Mouse (Mus musculus): ENCODE results near the gene Syt5. TPM values are rescaled to one million over a fixed set of nuclear protein-coding genes. Genes with fewer than 3 reads are reported as not detected.
"Not testable (repeated sequence)": the region's sequence is repeated elsewhere in the genome, so short reads cannot be mapped to it uniquely, and the experiment has no call there.

Gene Syt5
- polyA plus RNA-seq, 1 experiment, result 218 TPM

DNA sequence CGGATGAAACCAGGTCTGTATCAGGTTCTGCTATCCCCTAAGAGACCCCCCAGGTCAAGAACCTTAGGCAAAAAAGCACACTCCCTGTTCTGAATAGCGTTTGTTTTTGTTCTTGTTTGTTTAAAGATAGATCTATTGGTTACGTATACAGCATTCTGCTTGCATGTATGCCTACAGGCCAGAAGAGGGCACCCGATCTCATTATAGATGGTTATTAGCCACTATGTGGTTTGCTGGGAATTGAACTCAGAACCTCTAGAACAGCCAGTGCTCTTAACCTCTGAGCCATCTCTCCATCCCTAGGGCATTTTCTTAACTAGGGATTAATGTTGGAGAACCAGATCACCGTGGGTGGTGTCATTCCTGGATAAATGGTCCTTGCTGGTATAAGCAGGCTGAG lies 6.0 kb downstream of the Syt5 start:
- no peak overlapping the region for H3K4me3 ChIP-seq (ENCODE audit: insufficient read depth, low read length)
- TF ChIP-seq POLR2A (IDR thresholded peaks at IDR 0.05; ENCODE audit: extremely low read depth, insufficient read depth, low read length) (no peak), CTCF (IDR thresholded peaks at IDR 0.05; ENCODE audit: extremely low read depth, insufficient read depth, low read length) (no peak)
- H3K27ac ChIP-seq (ENCODE audit: insufficient read depth, low read length), result no peak overlapping the region
- H3K4me1 ChIP-seq (ENCODE audit: control insufficient read depth, insufficient read depth, low read length), result peaks cover 3% of the 10 kb centered on the region

- H3K4me3 ChIP-seq (ENCODE audit: insufficient read depth, low read length), result no peak overlapping the region
- H3K4me1 ChIP-seq (ENCODE audit: control insufficient read depth, insufficient read depth, low read length), result no peaks in the 10 kb centered on the region
- TF ChIP-seq CTCF (IDR thresholded peaks at IDR 0.05; ENCODE audit: extremely low read depth, insufficient read depth, low read length), result no peak
- TF ChIP-seq POLR2A (IDR thresholded peaks at IDR 0.05; ENCODE audit: extremely low read depth, insufficient read depth, low read length), result no peak
- no peak overlapping the region for H3K27ac ChIP-seq (ENCODE audit: insufficient read depth, low read length)
Observed at GRCm38 (mm10) chr7:4539019-4539418, 8.3 kb downstream of the Syt5 start.

- TF ChIP-seq CTCF (IDR thresholded peaks at IDR 0.05; ENCODE audit: extremely low read depth, insufficient read depth, low read length) (no peak), POLR2A (IDR thresholded peaks at IDR 0.05; ENCODE audit: extremely low read depth, insufficient read depth, low read length) (no peak)
- Histone ChIP-seq H3K4me3 (ENCODE audit: insufficient read depth, low read length) (no peak overlapping the region), H3K4me1 (ENCODE audit: control insufficient read depth, insufficient read depth, low read length) (no peaks in the 10 kb centered on the region), H3K27ac (ENCODE audit: insufficient read depth, low read length) (no peak overlapping the region)
Observed at GRCm38 (mm10) chr7:4537181-4537580, 10.2 kb downstream of the Syt5 start.

GRCm38 (mm10) chr7:4536369-4536768 lies 11.0 kb downstream of the Syt5 start:
- TF ChIP-seq POLR2A (IDR thresholded peaks at IDR 0.05; ENCODE audit: extremely low read depth, insufficient read depth, low read length) (no peak), CTCF (IDR thresholded peaks at IDR 0.05; ENCODE audit: extremely low read depth, insufficient read depth, low read length) (no peak)
- H3K4me1 ChIP-seq (ENCODE audit: control insufficient read depth, insufficient read depth, low read length), result no peaks in the 10 kb centered on the region
- no peak overlapping the region for H3K27ac ChIP-seq (ENCODE audit: insufficient read depth, low read length)
- H3K4me3 ChIP-seq (ENCODE audit: insufficient read depth, low read length), result no peak overlapping the region

- Histone ChIP-seq H3K4me3 (ENCODE audit: insufficient read depth, low read length) (no peak within 1 kb of the TSS), H3K27ac (ENCODE audit: insufficient read depth, low read length) (no peak within 1 kb of the TSS), H3K4me1 (ENCODE audit: control insufficient read depth, insufficient read depth, low read length) (no peaks in the 10 kb centered on the region)
- no peak for TF ChIP-seq CTCF (IDR thresholded peaks at IDR 0.05; ENCODE audit: extremely low read depth, insufficient read depth, low read length)
- TF ChIP-seq POLR2A (IDR thresholded peaks at IDR 0.05; ENCODE audit: extremely low read depth, insufficient read depth, low read length), result no peak
Observed at GRCm38 (mm10) chr7:4532005-4532729, 15.2 kb downstream of the Syt5 start, which contains the start of gene Dnaaf3. TSS of gene Dnaaf3 (minus strand) at chr7:4532453.

GRCm38 (mm10) chr7:4530166-4530565 lies 17.2 kb downstream of the Syt5 start:
- H3K4me1 ChIP-seq (ENCODE audit: control insufficient read depth, insufficient read depth, low read length); H3K27ac ChIP-seq (ENCODE audit: insufficient read depth, low read length); H3K4me3 ChIP-seq (ENCODE audit: insufficient read depth, low read length): not testable (repeated sequence)

DNA sequence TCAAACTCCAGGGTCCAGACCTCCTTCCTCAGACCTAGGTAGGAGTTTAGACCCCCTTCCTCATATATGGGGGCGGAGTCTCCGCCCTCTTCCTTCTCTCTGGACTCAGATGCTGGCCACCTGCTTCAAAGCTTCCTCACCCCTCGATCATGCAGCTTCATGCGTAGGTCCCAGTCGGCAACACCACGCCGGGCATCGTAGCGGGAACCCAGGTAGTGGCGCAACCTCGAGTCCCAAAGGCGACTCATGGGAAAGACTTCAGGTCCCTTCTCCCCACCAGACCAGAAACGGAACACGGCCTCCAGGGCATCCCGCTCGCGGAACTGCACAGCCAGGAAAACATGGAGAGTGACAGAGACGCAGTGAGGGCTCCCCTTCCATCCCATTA lies 20.0 kb downstream of the Syt5 start:
- Histone ChIP-seq H3K4me1 (ENCODE audit: control insufficient read depth, insufficient read depth, low read length) (no peaks in the 10 kb centered on the region), H3K27ac (ENCODE audit: insufficient read depth, low read length) (no peak overlapping the region), H3K4me3 (ENCODE audit: insufficient read depth, low read length) (no peak overlapping the region; the same call in 1 of the 2 replicates)
- no peak for TF ChIP-seq POLR2A (IDR thresholded peaks at IDR 0.05; ENCODE audit: extremely low read depth, insufficient read depth, low read length)
- no peak for TF ChIP-seq CTCF (IDR thresholded peaks at IDR 0.05; ENCODE audit: extremely low read depth, insufficient read depth, low read length)

- H3K4me1 ChIP-seq (ENCODE audit: control insufficient read depth, insufficient read depth, low read length), result no peaks in the 10 kb centered on the region
- no peak overlapping the region for H3K27ac ChIP-seq (ENCODE audit: insufficient read depth, low read length)
- peak overlapping the region; percentile 10; the same call in 1 of the 2 replicates for H3K4me3 ChIP-seq (ENCODE audit: insufficient read depth, low read length)
- TF ChIP-seq POLR2A (IDR thresholded peaks at IDR 0.05; ENCODE audit: extremely low read depth, insufficient read depth, low read length) (no peak; the same call in 1 of the 2 replicates), CTCF (IDR thresholded peaks at IDR 0.05; ENCODE audit: extremely low read depth, insufficient read depth, low read length) (peak; percentile 64)
Observed at GRCm38 (mm10) chr7:4526341-4527301, 20.7 kb downstream of the Syt5 start.

DNA sequence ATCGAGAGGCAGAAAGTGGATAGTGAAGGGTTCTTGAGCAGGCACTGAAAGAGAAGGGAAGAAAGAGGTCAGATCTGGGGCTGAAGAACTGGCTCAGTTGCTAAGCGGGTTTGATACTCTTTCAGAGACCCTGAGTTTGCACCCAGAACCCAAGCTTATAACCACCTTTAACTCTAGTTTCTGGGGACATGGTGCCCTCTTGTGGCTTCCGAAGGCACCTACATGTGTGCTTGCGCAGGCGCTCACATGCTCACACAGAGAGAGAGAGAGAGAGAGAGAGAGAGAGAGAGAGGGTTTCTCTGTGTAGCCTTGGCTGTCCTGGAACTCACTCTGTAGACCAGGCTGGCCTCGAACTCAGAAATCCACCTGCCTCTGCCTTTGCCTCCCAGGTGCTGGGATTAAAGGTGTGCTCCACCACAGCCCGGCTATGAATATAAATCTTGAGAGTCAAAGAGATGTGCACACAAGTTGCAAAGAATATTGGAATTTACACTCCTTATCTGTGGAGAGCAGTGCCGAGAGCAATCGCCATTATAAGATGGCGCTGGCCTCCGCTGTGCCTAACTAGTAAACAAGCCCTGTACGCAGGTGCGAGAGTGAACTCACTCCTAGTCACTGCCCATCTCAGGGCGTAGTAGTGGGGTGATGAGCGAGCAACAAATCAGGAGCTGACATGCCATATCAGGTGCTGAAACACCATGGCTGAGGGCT lies 23.0 kb downstream of the Syt5 start, which contains the start of gene Tnni3:
Tnni3 (minus strand) TSS at position 18 of the 711 bp plus-strand sequence.
- not testable (repeated sequence) for H3K4me3 ChIP-seq (ENCODE audit: insufficient read depth, low read length); H3K4me1 ChIP-seq (ENCODE audit: control insufficient read depth, insufficient read depth, low read length); H3K27ac ChIP-seq (ENCODE audit: insufficient read depth, low read length)
- peak; percentile 67 for TF ChIP-seq CTCF (IDR thresholded peaks at IDR 0.05; ENCODE audit: extremely low read depth, insufficient read depth, low read length)
